Mouse (Mus musculus): Measurements from ENCODE around the gene Pknox2. TPM values are rescaled to one million over a fixed set of nuclear protein-coding genes. Genes with fewer than 3 reads are reported as not detected.

Pknox2 gene
- polyA plus RNA-seq, 2 experiments, result 7.3 to 14.5 TPM

GRCm38 (mm10) chr9:37067473-37067830 lies 79.8 kb downstream of the Pknox2 start:
- H3K4me3 ChIP-seq (replicated peaks; ENCODE audit: low read length), result no peak overlapping the region
- 0 out of 2 replicates have a peak, but pooled peaks cover 4% of the 10 kb centered on the region for H3K4me1 ChIP-seq (ENCODE audit: control insufficient read depth, insufficient read depth, low read length)
- DNase-seq (ENCODE audit: low spot score) (no peak), ATAC-seq (ENCODE audit: low FRiP score, low read depth) (no peak)
- H3K9ac ChIP-seq (ENCODE audit: low read depth, low read length, severe bottlenecking), result no peak overlapping the region
- TF ChIP-seq POLR2A (IDR thresholded peaks at IDR 0.05; ENCODE audit: borderline replicate concordance, extremely low read depth, insufficient read depth, insufficient read length), result no peak
- no peaks in the 10 kb centered on the region for H3K27me3 ChIP-seq (ENCODE audit: control insufficient read depth, insufficient read depth, low read length)
- H3K9me3 ChIP-seq (ENCODE audit: control insufficient read depth, low read length), result no peaks in the 10 kb centered on the region
- H3K27ac ChIP-seq (replicated peaks; ENCODE audit: low read depth, low read length), result no peak overlapping the region
- H3K36me3 ChIP-seq (ENCODE audit: control insufficient read depth, insufficient read depth, low read length), result no peaks in the 10 kb centered on the region
- no peak overlapping the region for H3K4me2 ChIP-seq (replicated peaks; ENCODE audit: low read depth, low read length, severe bottlenecking)
- WGBS, result 82% methylated on average over 5 of the region's 5 CpGs

- DNase-seq (ENCODE audit: low spot score) (no peak), ATAC-seq (ENCODE audit: low FRiP score, low read depth) (no peak)
- no peak overlapping the region for H3K9ac ChIP-seq (ENCODE audit: low read depth, low read length, severe bottlenecking)
- WGBS, result 82% methylated on average over 8 of the region's 8 CpGs
- no peaks in the 10 kb centered on the region for H3K9me3 ChIP-seq (ENCODE audit: control insufficient read depth, low read length)
- no peaks in the 10 kb centered on the region for H3K27me3 ChIP-seq (ENCODE audit: control insufficient read depth, insufficient read depth, low read length)
- no peak overlapping the region for H3K4me2 ChIP-seq (replicated peaks; ENCODE audit: low read depth, low read length, severe bottlenecking)
- no peak for TF ChIP-seq POLR2A (IDR thresholded peaks at IDR 0.05; ENCODE audit: borderline replicate concordance, extremely low read depth, insufficient read depth, insufficient read length)
- 0 out of 2 replicates have a peak, but pooled peaks cover 4% of the 10 kb centered on the region for H3K4me1 ChIP-seq (ENCODE audit: control insufficient read depth, insufficient read depth, low read length)
- H3K27ac ChIP-seq (replicated peaks; ENCODE audit: low read depth, low read length), result no peak overlapping the region
- H3K36me3 ChIP-seq (ENCODE audit: control insufficient read depth, insufficient read depth, low read length), result no peaks in the 10 kb centered on the region
- no peak overlapping the region for H3K4me3 ChIP-seq (replicated peaks; ENCODE audit: low read length)
These were observed 80.3 kb downstream of the Pknox2 start for GRCm38 (mm10) chr9:37066732-37067472.

- peaks cover 8% of the 10 kb centered on the region; the same call in 1 of the 2 replicates for H3K4me1 ChIP-seq (ENCODE audit: control insufficient read depth, insufficient read depth, low read length)
- H3K27me3 ChIP-seq (ENCODE audit: control insufficient read depth, insufficient read depth, low read length), result no peaks in the 10 kb centered on the region
- H3K4me3 ChIP-seq (replicated peaks; ENCODE audit: low read length), result no peak overlapping the region
- H3K9me3 ChIP-seq (ENCODE audit: control insufficient read depth, low read length), result no peaks in the 10 kb centered on the region
- H3K36me3 ChIP-seq (ENCODE audit: control insufficient read depth, insufficient read depth, low read length), result no peaks in the 10 kb centered on the region
- 64% methylated on average over 2 of the region's 2 CpGs for WGBS
- DNase-seq (ENCODE audit: low spot score) (no peak), ATAC-seq (ENCODE audit: low FRiP score, low read depth) (no peak)
- TF ChIP-seq POLR2A (IDR thresholded peaks at IDR 0.05; ENCODE audit: borderline replicate concordance, extremely low read depth, insufficient read depth, insufficient read length), result no peak
- H3K9ac ChIP-seq (ENCODE audit: low read depth, low read length, severe bottlenecking), result no peak overlapping the region
- no peak overlapping the region for H3K4me2 ChIP-seq (replicated peaks; ENCODE audit: low read depth, low read length, severe bottlenecking)
- no peak overlapping the region for H3K27ac ChIP-seq (replicated peaks; ENCODE audit: low read depth, low read length)
These were observed 85.6 kb downstream of the Pknox2 start for GRCm38 (mm10) chr9:37061627-37062026.

- Histone ChIP-seq H3K27ac (replicated peaks; ENCODE audit: low read depth, low read length) (peak overlapping the region; percentile 75), H3K36me3 (ENCODE audit: control insufficient read depth, insufficient read depth, low read length) (no peaks in the 10 kb centered on the region), H3K4me2 (replicated peaks; ENCODE audit: low read depth, low read length, severe bottlenecking) (peak overlapping the region; percentile 46), H3K9me3 (ENCODE audit: control insufficient read depth, low read length) (no peaks in the 10 kb centered on the region), H3K27me3 (ENCODE audit: control insufficient read depth, insufficient read depth, low read length) (no peaks in the 10 kb centered on the region), H3K9ac (ENCODE audit: low read depth, low read length, severe bottlenecking) (0 out of 2 replicates have a peak overlapping the region, but pooled peaks have one; percentile 21), H3K4me1 (ENCODE audit: control insufficient read depth, insufficient read depth, low read length) (peaks cover 37% of the 10 kb centered on the region), H3K4me3 (replicated peaks; ENCODE audit: low read length) (peak overlapping the region; percentile 10; the same call in 1 of the 2 replicates)
- 25% methylated on average over 5 of the region's 5 CpGs for WGBS
- DNase-seq (ENCODE audit: low spot score) (no peak), ATAC-seq (ENCODE audit: low FRiP score, low read depth) (peak; percentile 21)
- TF ChIP-seq POLR2A (IDR thresholded peaks at IDR 0.05; ENCODE audit: borderline replicate concordance, extremely low read depth, insufficient read depth, insufficient read length), result no peak
These were observed 92.5 kb downstream of the Pknox2 start for GRCm38 (mm10) chr9:37054703-37055102.

GRCm38 (mm10) chr9:37053601-37054512 lies 93.3 kb downstream of the Pknox2 start:
- ATAC-seq (ENCODE audit: low FRiP score, low read depth), result peak; percentile 89
- no peak for TF ChIP-seq POLR2A (IDR thresholded peaks at IDR 0.05; ENCODE audit: borderline replicate concordance, extremely low read depth, insufficient read depth, insufficient read length)

More at GRCm38 (mm10) chr9:37053601-37054512, 93.3 kb downstream of the Pknox2 start:
- H3K36me3 ChIP-seq (ENCODE audit: control insufficient read depth, insufficient read depth, low read length), result no peaks in the 10 kb centered on the region
- no peaks in the 10 kb centered on the region for H3K9me3 ChIP-seq (ENCODE audit: control insufficient read depth, low read length)
- H3K4me2 ChIP-seq (replicated peaks; ENCODE audit: low read depth, low read length, severe bottlenecking), result peak overlapping the region; percentile 46
- H3K27ac ChIP-seq (replicated peaks; ENCODE audit: low read depth, low read length), result peak overlapping the region; percentile 75
- peaks cover 41% of the 10 kb centered on the region for H3K4me1 ChIP-seq (ENCODE audit: control insufficient read depth, insufficient read depth, low read length)
- H3K27me3 ChIP-seq (ENCODE audit: control insufficient read depth, insufficient read depth, low read length), result no peaks in the 10 kb centered on the region
- H3K9ac ChIP-seq (ENCODE audit: low read depth, low read length, severe bottlenecking), result peak overlapping the region; percentile 21; the same call in 1 of the 2 replicates
- WGBS, result 10% methylated on average over 21 of the region's 21 CpGs
- peak; percentile 91 for DNase-seq (ENCODE audit: low spot score)
- peak overlapping the region; percentile 10; the same call in 1 of the 2 replicates for H3K4me3 ChIP-seq (replicated peaks; ENCODE audit: low read length)

Data from limb, embryonic 14.5 days (tissue).